Mouse (Mus musculus) brain, embryonic 14.5 days (tissue): ENCODE measurements around the gene Kcnj5. TPM values are rescaled to one million over a fixed set of nuclear protein-coding genes. Genes with fewer than 3 reads are reported as not detected.

Experiments used
- DNase-seq: peaks from one replicate; pipeline ENCODE4 v3.0.0-alpha.2; 2011; ENCODE audit warnings: low read depth
- CTCF ChIP-seq: fragments of 200-500 bp; IDR thresholded peaks from 2 replicates; pipeline ENCODE4 v1.5.1; 2012; ENCODE audit warnings: inconsistent platforms, mild to moderate bottlenecking, moderate library complexity, borderline replicate concordance; ENCODE audit not compliant: insufficient read depth, insufficient read length; ENCODE audit errors: extremely low read depth
- POLR2A ChIP-seq: fragments of 200-500 bp; IDR thresholded peaks from 2 replicates; pipeline ENCODE4 v1.6.1; 2012; ENCODE audit warnings: mild to moderate bottlenecking, inconsistent platforms, borderline replicate concordance; ENCODE audit not compliant: poor library complexity, insufficient read depth, insufficient read length, severe bottlenecking; ENCODE audit errors: extremely low read depth
- polyA plus RNA-seq: library from polyadenylated mRNA; depleted of rRNA; stranded (reverse); fragments of >200 nt; gene quantifications from 2 replicates; pipeline ENCODE4 v1.2.3, GENCODE M21; 2012

Gene Kcnj5
- polyA plus RNA-seq, 1 experiment: 0.94 TPM

- TF ChIP-seq POLR2A (no peak), CTCF (no peak)
- DNase-seq: no peak
Measured at GRCm38 (mm10) chr9:32360770-32361169, 16.6 kb upstream of the Kcnj5 start.

GRCm38 (mm10) chr9:32350332-32350731 is 6.2 kb upstream of the Kcnj5 start:
- peak; percentile 87 for DNase-seq
- no peak for TF ChIP-seq POLR2A
- peak; percentile 81; the same call in 1 of the 2 replicates for TF ChIP-seq CTCF

GRCm38 (mm10) chr9:32349344-32349743 is 5.2 kb upstream of the Kcnj5 start:
- DNase-seq: no peak
- no peak for TF ChIP-seq POLR2A
- TF ChIP-seq CTCF: no peak

GRCm38 (mm10) chr9:32348096-32348495 is 3.9 kb upstream of the Kcnj5 start:
- DNase-seq: no peak
- TF ChIP-seq CTCF (no peak), POLR2A (no peak)

- no peak for TF ChIP-seq POLR2A
- no peak for TF ChIP-seq CTCF
- DNase-seq: peak; percentile 15
Measured at GRCm38 (mm10) chr9:32344489-32344888, 339 bp upstream of the Kcnj5 start.

GRCm38 (mm10) chr9:32342929-32343328 is 1.2 kb downstream of the Kcnj5 start:
- TF ChIP-seq CTCF: no peak
- no peak for TF ChIP-seq POLR2A
- no peak for DNase-seq

GRCm38 (mm10) chr9:32340831-32341230 is 3.3 kb downstream of the Kcnj5 start:
- TF ChIP-seq CTCF (no peak), POLR2A (no peak)

GRCm38 (mm10) chr9:32335389-32336150 is 8.6 kb downstream of the Kcnj5 start:
- TF ChIP-seq CTCF (no peak), POLR2A (no peak)
- no peak for DNase-seq

More at GRCm38 (mm10) chr9:32340831-32341230, 3.3 kb downstream of the Kcnj5 start:
- no peak for DNase-seq

GRCm38 (mm10) chr9:32331162-32331561 is 13.0 kb downstream of the Kcnj5 start:
- TF ChIP-seq CTCF: no peak
- no peak for TF ChIP-seq POLR2A
- DNase-seq: no peak

- TF ChIP-seq POLR2A (no peak), CTCF (no peak)
Measured at GRCm38 (mm10) chr9:32328777-32329176, 15.4 kb downstream of the Kcnj5 start.

GRCm38 (mm10) chr9:32323610-32324009 is 20.5 kb downstream of the Kcnj5 start:
- peak; percentile 53 for DNase-seq
- TF ChIP-seq CTCF (no peak), POLR2A (no peak)

More at GRCm38 (mm10) chr9:32328777-32329176, 15.4 kb downstream of the Kcnj5 start:
- no peak for DNase-seq

- no peak for DNase-seq
- TF ChIP-seq POLR2A (no peak), CTCF (no peak)
Measured at GRCm38 (mm10) chr9:32320167-32320566, 24.0 kb downstream of the Kcnj5 start.
